In the genomic region with DNA sequence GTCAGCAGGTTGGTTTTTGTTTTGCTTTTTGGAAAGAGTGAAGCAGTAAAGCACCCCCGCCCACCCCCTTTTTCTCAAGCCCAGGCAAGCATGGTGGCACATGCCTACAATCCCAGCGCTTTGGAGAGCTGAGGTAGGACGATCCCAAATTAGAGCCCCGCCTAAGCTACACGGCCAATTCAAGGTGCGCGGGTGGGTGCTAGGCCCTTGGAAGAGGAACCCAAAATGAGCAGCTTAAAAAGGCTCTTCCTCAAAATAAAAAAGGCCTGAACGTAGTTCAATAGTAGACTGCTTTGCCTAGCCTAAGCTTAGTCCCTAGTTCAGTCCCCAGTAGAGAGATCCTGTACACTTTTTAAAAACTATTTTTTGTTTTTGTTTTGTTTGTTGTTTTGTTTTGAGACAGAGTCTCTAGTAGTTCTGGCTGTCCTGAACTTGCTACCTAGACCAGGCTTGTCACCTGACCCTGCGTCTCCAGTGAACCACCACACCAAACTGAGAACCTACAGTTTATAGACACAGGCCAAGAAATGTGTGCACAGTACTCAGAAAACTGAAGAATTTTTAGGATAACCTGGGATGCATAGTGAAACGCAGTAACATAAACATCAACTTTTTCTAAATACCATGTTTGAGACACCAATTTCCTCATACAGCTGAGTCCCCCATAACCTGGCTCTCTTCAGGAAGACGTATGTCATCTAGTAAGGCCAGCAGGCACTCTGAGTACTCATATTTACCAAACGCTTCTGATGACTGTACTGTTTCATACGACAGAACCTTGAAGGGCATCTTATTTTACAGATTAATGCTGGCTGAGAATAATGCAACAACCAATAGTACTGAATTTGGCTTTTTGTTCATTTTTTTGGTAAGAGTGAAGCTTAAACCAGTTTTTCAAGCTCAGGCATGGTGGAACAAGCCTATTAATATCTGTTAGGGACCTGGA, we compare ENCODE assay signal across 9 mouse cellular contexts. TPM values are rescaled to one million over a fixed set of nuclear protein-coding genes. Genes with fewer than 3 reads are reported as not detected.
DNase-seq lines count a peak whose midpoint lies in the region; ATAC-seq lines count a peak whose summit lies in the region.
"Had no signal": no experiment of that assay in that cellular context is flagged by ENCODE, and none has a peak within 500 bp of the region (broad histone marks: within the 10 kb centered on the region; RNA-seq: fewer than 3 reads in every experiment).

No protein-coding gene starts in this region.

- H3K4me3 ChIP-seq in liver, embryonic 12.5 days, result peak overlapping the region; percentile 88

- H3K4me2 ChIP-seq in liver, embryonic 12.5 days, result peak overlapping the region; percentile 82

- H3K36me3 ChIP-seq in liver, embryonic 12.5 days, result peaks cover 5% of the 10 kb centered on the region; the same call in 1 of the 2 replicates

- no peaks in the 10 kb centered on the region for H3K27me3 ChIP-seq in liver, embryonic 12.5 days (replicated peaks)

- no peaks in the 10 kb centered on the region for H3K9me3 ChIP-seq in liver, embryonic 12.5 days (replicated peaks)

- H3K4me1 ChIP-seq in liver, embryonic 12.5 days, result peaks cover 67% of the 10 kb centered on the region

- 41% methylated on average over 13 of the region's 13 CpGs for WGBS in liver, embryonic 12.5 days (ENCODE audit: insufficient replicate concordance)

- peak; percentile 32; the same call in 1 of the 2 replicates for ATAC-seq in frontal cortex, adult (ENCODE audit: low TSS enrichment)
- ATAC-seq in liver, embryonic 12.5 days, result no peak
- no peak for ATAC-seq in megakaryocyte-erythroid progenitor cell, adult 5-6 weeks (replicated peaks; ENCODE audit: low FRiP score, low TSS enrichment, poor library complexity, severe bottlenecking)

- H3K9ac ChIP-seq in liver, embryonic 12.5 days, result peak overlapping the region; percentile 88

- DNase-seq in frontal cortex, postnatal 10 days (ENCODE audit: low spot score in 2 of 2), result no peak
- DNase-seq in thymus, postnatal 0 days (ENCODE audit: low spot score), result peak; percentile 28
- DNase-seq in thymus, postnatal 10 days (ENCODE audit: low spot score in 2 of 2), result no peak
- DNase-seq in left cerebral cortex, postnatal 14 days (ENCODE audit: low spot score in 2 of 2), result no peak
- DNase-seq in gastrocnemius, postnatal 4 days (ENCODE audit: low spot score in 2 of 2), result no peak

- intact Hi-C loops in left cerebral cortex, postnatal 14 days (cut with DNase I), result loop anchor here (5.0 kb wide), 1 partner anchor 53 kb away; no protein-coding TSS in a partner anchor

- H3K27ac ChIP-seq in liver, embryonic 12.5 days, result peak overlapping the region; percentile 94

RNA-seq across cellular contexts. Expression of a gene that starts 54.1 kb away (rescaled TPM):
- polyA plus RNA-seq in thymus, postnatal 0 days (2015; fragmentation: Nextera tagmentation; extraction: Ambion mirVana), result 0.37 and 0.39 TPM in 2 replicates
- polyA plus RNA-seq in liver, embryonic 12.5 days (2016; fragmentation: Nextera tagmentation; extraction: Ambion mirVana), result 0.11 and 0.12 TPM in 2 replicates
- total RNA-seq in megakaryocyte-erythroid progenitor cell, adult 5-6 weeks (2014; fragmentation: Nextera tagmentation), result 1.1 TPM in 1 of 2 replicates, not detected in the other
- total RNA-seq in megakaryocyte-erythroid progenitor cell, adult 5-6 weeks (2017), result 0.09 and 0.27 TPM in 2 replicates
- 100 to 1,000 TPM; 177 to 184 TPM for total RNA-seq in left cerebral cortex, postnatal 14 days (2021)
- total RNA-seq in gastrocnemius, postnatal 4 days (2021), result under 1 TPM; 0.08 to 0.25 TPM
- total RNA-seq: hematopoietic stem cell, adult 5-6 weeks had no signal

RNA-seq across cellular contexts. Expression of a gene that starts 54.6 kb away (rescaled TPM):
- 104 and 120 TPM in 2 replicates for polyA plus RNA-seq in thymus, postnatal 0 days (2015; fragmentation: Nextera tagmentation; extraction: Ambion mirVana)
- 67.1 and 78.5 TPM in 2 replicates for polyA plus RNA-seq in liver, embryonic 12.5 days (2016; fragmentation: Nextera tagmentation; extraction: Ambion mirVana)
- 87.1 and 88.5 TPM in 2 replicates for total RNA-seq in megakaryocyte-erythroid progenitor cell, adult 5-6 weeks (2014; fragmentation: Nextera tagmentation)
- total RNA-seq in megakaryocyte-erythroid progenitor cell, adult 5-6 weeks (2017), result 142 and 145 TPM in 2 replicates
- total RNA-seq in left cerebral cortex, postnatal 14 days (2021), result 10 to 100 TPM; 67.1 to 70.7 TPM
- total RNA-seq in gastrocnemius, postnatal 4 days (2021), result 10 to 100 TPM; 68.7 to 80.2 TPM

Comparison
In these comparisons a context has a peak if more than half of its experiments do, and no peak if none do; other contexts are left out.
1. RNA of a gene that starts 54.1 kb away (total RNA-seq): 177 to 184 TPM in left cerebral cortex, postnatal 14 days; 0.09 to 1.1 TPM in megakaryocyte-erythroid progenitor cell, adult 5-6 weeks and 0.08 to 0.25 TPM in gastrocnemius, postnatal 4 days; every median in the first group is over 10 times any median in the second.